Mouse (Mus musculus) midbrain, embryonic 14.5 days (tissue): ENCODE measurements at regions not wholly inside any gene's neighbourhood (a gene's known extent, or its start where the extent isn't known, plus 50 kb on each side); places are given as distances from the start of the nearest gene placed in this dataset.

Experiments
- ATAC-seq: fragments of 200-750 bp; cut with Nextera tagmentation; 2 replicates; pipeline ENCODE4 v1.8.0; 2017; ENCODE audit warnings: moderate number of reproducible peaks, moderate library complexity; ENCODE audit not compliant: low FRiP score, low TSS enrichment
- DNase-seq: peaks from one replicate; pipeline ENCODE4 v3.0.0-alpha.2; 2015
- H3K27ac ChIP-seq: fragments of 300-500 bp; sonication (generic); replicated peaks from 2 replicates; pipeline ENCODE4 v1.5.1; 2014; ENCODE audit warnings: mild to moderate bottlenecking, low read depth, low read length, moderate library complexity
- H3K27me3 ChIP-seq: fragments of 300-500 bp; sonication (generic); 2 replicates; pipeline ENCODE4 v1.6.1; 2014; ENCODE audit warnings: low read length, control low read depth, mixed read lengths; ENCODE audit not compliant: control insufficient read depth, insufficient read depth
- H3K36me3 ChIP-seq: fragments of 300-500 bp; sonication (generic); 2 replicates; pipeline ENCODE4 v1.6.1; 2014; ENCODE audit warnings: low read length, control low read depth; ENCODE audit not compliant: control insufficient read depth, insufficient read depth
- H3K4me1 ChIP-seq: fragments of 300-500 bp; sonication (generic); 2 replicates; pipeline ENCODE4 v1.6.1; 2014; ENCODE audit warnings: mild to moderate bottlenecking, antibody characterized with exemption, low read length, control low read depth; ENCODE audit not compliant: control insufficient read depth, insufficient read depth
- H3K4me2 ChIP-seq: fragments of 300-500 bp; sonication (generic); 2 replicates; pipeline ENCODE4 v1.6.1; 2014; ENCODE audit warnings: mild to moderate bottlenecking, low read length, moderate library complexity
- H3K4me3 ChIP-seq: fragments of 300-500 bp; sonication (generic); replicated peaks from 2 replicates; pipeline ENCODE4 v1.5.1; 2014; ENCODE audit warnings: low read depth, low read length
- H3K9ac ChIP-seq: fragments of 300-500 bp; sonication (generic); replicated peaks from 2 replicates; pipeline ENCODE4 v1.6.1; 2014; ENCODE audit warnings: mild to moderate bottlenecking, low read length, moderate library complexity
- H3K9me3 ChIP-seq: fragments of 300-500 bp; sonication (generic); 2 replicates; pipeline ENCODE4 v1.6.1; 2016; ENCODE audit warnings: low read length, control low read depth, mixed read lengths; ENCODE audit not compliant: control insufficient read depth
- WGBS: fragments of 180-500 bp; shearing (Covaris S2); extraction: QIAGEN DNeasy Blood & Tissue Kit; methylation state at CpG from one replicate; pipeline ENCODE4 v1.1.7; 2014; 5-methylcytosine and 5-hydroxymethylcytosine counted together

GRCm38 (mm10) chr8:93642770-93643169 lies 107.1 kb upstream of the Ces5a start:
- WGBS, result 44% methylated on average over 2 of the region's 2 CpGs

GRCm38 (mm10) chr8:93643471-93644215 lies 108.0 kb upstream of the Ces5a start:
- WGBS, result 76% methylated on average over 4 of the region's 4 CpGs
- DNase-seq (no peak), ATAC-seq (no peak)
- H3K4me1 ChIP-seq, result no peaks in the 10 kb centered on the region
- H3K9me3 ChIP-seq, result no peaks in the 10 kb centered on the region
- H3K27me3 ChIP-seq, result no peaks in the 10 kb centered on the region
- H3K27ac ChIP-seq, result no peak overlapping the region
- H3K4me3 ChIP-seq, result no peak overlapping the region
- H3K4me2 ChIP-seq, result no peak overlapping the region
- H3K9ac ChIP-seq, result no peak overlapping the region
- no peaks in the 10 kb centered on the region for H3K36me3 ChIP-seq

More at GRCm38 (mm10) chr8:93642770-93643169, 107.1 kb upstream of the Ces5a start:
- no peaks in the 10 kb centered on the region for H3K4me1 ChIP-seq
- H3K27me3 ChIP-seq, result no peaks in the 10 kb centered on the region
- DNase-seq, result no peak
- no peaks in the 10 kb centered on the region for H3K36me3 ChIP-seq
- H3K4me3 ChIP-seq, result no peak overlapping the region
- no peak overlapping the region for H3K27ac ChIP-seq
- no peak overlapping the region for H3K4me2 ChIP-seq
- no peaks in the 10 kb centered on the region for H3K9me3 ChIP-seq
- ATAC-seq, result no peak
- no peak overlapping the region for H3K9ac ChIP-seq

GRCm38 (mm10) chr8:93653421-93653820 lies 117.8 kb upstream of the Ces5a start:
- DNase-seq, result no peak
- Histone ChIP-seq H3K4me3 (no peak overlapping the region), H3K9me3 (no peaks in the 10 kb centered on the region), H3K4me1 (no peaks in the 10 kb centered on the region), H3K36me3 (no peaks in the 10 kb centered on the region), H3K27ac (no peak overlapping the region), H3K4me2 (no peak overlapping the region), H3K9ac (no peak overlapping the region), H3K27me3 (no peaks in the 10 kb centered on the region)
- WGBS, result 98% methylated on average over 2 of the region's 2 CpGs
- no peak for ATAC-seq

GRCm38 (mm10) chr8:93653913-93654705 lies 118.5 kb upstream of the Ces5a start:
- no peak overlapping the region for H3K4me2 ChIP-seq
- no peaks in the 10 kb centered on the region for H3K4me1 ChIP-seq
- no peak overlapping the region for H3K9ac ChIP-seq
- H3K36me3 ChIP-seq, result no peaks in the 10 kb centered on the region
- H3K27ac ChIP-seq, result no peak overlapping the region
- DNase-seq, result no peak
- WGBS, result 80% methylated on average over 14 of the region's 14 CpGs
- ATAC-seq, result no peak
- no peaks in the 10 kb centered on the region for H3K9me3 ChIP-seq
- no peak overlapping the region for H3K4me3 ChIP-seq
- no peaks in the 10 kb centered on the region for H3K27me3 ChIP-seq

- no peak overlapping the region for H3K4me3 ChIP-seq
- no peaks in the 10 kb centered on the region for H3K36me3 ChIP-seq
- H3K9ac ChIP-seq, result no peak overlapping the region
- H3K4me2 ChIP-seq, result no peak overlapping the region
- WGBS, result 89% methylated on average over 9 of the region's 9 CpGs
- DNase-seq (no peak), ATAC-seq (no peak)
- H3K27me3 ChIP-seq, result no peaks in the 10 kb centered on the region
- H3K27ac ChIP-seq, result no peak overlapping the region
- no peaks in the 10 kb centered on the region for H3K9me3 ChIP-seq
- no peaks in the 10 kb centered on the region for H3K4me1 ChIP-seq
Observed at GRCm38 (mm10) chr8:93655752-93656151, 120.1 kb upstream of the Ces5a start.

- ATAC-seq, result peak; percentile 85
- DNase-seq, result peak; percentile 93
- H3K4me1 ChIP-seq, result no peaks in the 10 kb centered on the region
- peak overlapping the region; percentile 25 for H3K4me3 ChIP-seq
- H3K4me2 ChIP-seq, result peak overlapping the region; percentile 57
- no peak overlapping the region for H3K27ac ChIP-seq
- 2% methylated on average over 15 of the region's 15 CpGs for WGBS
- no peaks in the 10 kb centered on the region for H3K27me3 ChIP-seq
- H3K9me3 ChIP-seq, result no peaks in the 10 kb centered on the region
- H3K36me3 ChIP-seq, result no peaks in the 10 kb centered on the region
- H3K9ac ChIP-seq, result peak overlapping the region; percentile 32; the same call in 1 of the 2 replicates
Observed at GRCm38 (mm10) chr8:93661739-93662138, 126.1 kb upstream of the Ces5a start.

DNA sequence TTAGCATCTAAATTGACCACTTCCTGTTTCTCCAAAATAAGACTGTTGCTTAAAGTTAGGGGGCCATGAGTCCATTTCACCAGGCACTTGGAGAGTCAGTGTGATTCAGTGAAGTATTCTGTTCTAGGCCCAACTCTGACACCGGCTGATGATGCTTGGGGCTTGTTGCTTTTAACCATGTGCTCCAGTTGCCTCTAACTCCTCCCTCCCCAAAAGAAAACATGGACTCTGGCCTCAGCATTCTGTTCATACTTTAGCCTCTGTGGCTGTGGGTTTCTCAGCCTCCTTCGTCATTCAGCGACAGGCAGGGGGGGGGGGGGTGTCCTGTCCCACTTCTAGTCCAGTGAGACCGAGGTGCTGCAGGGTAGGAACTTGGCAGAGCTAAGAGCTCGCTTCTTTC lies 126.6 kb upstream of the Ces5a start:
- ATAC-seq (peak; percentile 24; the same call in 1 of the 2 replicates), DNase-seq (no peak)
- Histone ChIP-seq H3K9ac (peak overlapping the region; percentile 32; the same call in 1 of the 2 replicates), H3K27ac (no peak overlapping the region), H3K9me3 (no peaks in the 10 kb centered on the region), H3K4me3 (peak overlapping the region; percentile 25), H3K4me1 (no peaks in the 10 kb centered on the region), H3K36me3 (no peaks in the 10 kb centered on the region), H3K27me3 (no peaks in the 10 kb centered on the region), H3K4me2 (peak overlapping the region; percentile 57)
- 77% methylated on average over 5 of the region's 5 CpGs for WGBS

- 92% methylated on average over 4 of the region's 4 CpGs for WGBS
- no peaks in the 10 kb centered on the region for H3K9me3 ChIP-seq
- H3K9ac ChIP-seq, result no peak overlapping the region
- ATAC-seq, result no peak
- no peaks in the 10 kb centered on the region for H3K27me3 ChIP-seq
- H3K4me2 ChIP-seq, result no peak overlapping the region
- no peak overlapping the region for H3K4me3 ChIP-seq
- H3K4me1 ChIP-seq, result no peaks in the 10 kb centered on the region
- no peaks in the 10 kb centered on the region for H3K36me3 ChIP-seq
- H3K27ac ChIP-seq, result no peak overlapping the region
- no peak for DNase-seq
Observed at GRCm38 (mm10) chr8:93663851-93664250, 128.2 kb upstream of the Ces5a start.
